ENCODE assay signal across 11 mouse cellular contexts in genomic region chr2:167450647-167451046, GRCm38 (mm10). TPM values are rescaled to one million over a fixed set of nuclear protein-coding genes. Genes with fewer than 3 reads are reported as not detected.
A peak's percentile ranks its signal among the peaks of the same experiment; 100 is the strongest.
DNase-seq lines count a peak whose midpoint lies in the region; ATAC-seq and TF ChIP-seq lines count a peak whose summit lies in the region.
"Had no signal": no experiment of that assay in that cellular context is flagged by ENCODE, and none has a peak within 500 bp of the region (broad histone marks: within the 10 kb centered on the region; RNA-seq: fewer than 3 reads in every experiment).

No protein-coding gene starts in this region.

- no peaks in the 10 kb centered on the region for H3K9me3 ChIP-seq in midbrain, postnatal 0 days (ENCODE audit: low read length)
- H3K9me3 ChIP-seq in midbrain, embryonic 11.5 days (ENCODE audit: control insufficient read depth, low read length): no peaks in the 10 kb centered on the region
- H3K9me3 ChIP-seq: embryonic facial prominence, embryonic 15.5 days; limb, embryonic 13.5 days had no signal

- intact Hi-C loops in heart, adult 2 months (cut with DNase I): no loop called here

- no peak for TF ChIP-seq EP300 in heart, adult 2 months (IDR thresholded peaks at IDR 0.05; ENCODE audit: insufficient read depth, low read depth, low read length)

- H3K4me1 ChIP-seq in heart, adult 2 months (ENCODE audit: control insufficient read depth, insufficient read depth, low read length): peaks cover 4% of the 10 kb centered on the region; the same call in 1 of the 2 replicates
- no peaks in the 10 kb centered on the region for H3K4me1 ChIP-seq in midbrain, postnatal 0 days (ENCODE audit: insufficient read depth, low read length)
- H3K4me1 ChIP-seq in midbrain, embryonic 11.5 days (ENCODE audit: control insufficient read depth, insufficient read depth, low read length): no peaks in the 10 kb centered on the region
- H3K4me1 ChIP-seq: limb, embryonic 13.5 days had no signal

- H3K9ac ChIP-seq in heart, adult 2 months (ENCODE audit: low read depth, low read length): no peak overlapping the region
- no peak overlapping the region for H3K9ac ChIP-seq in midbrain, postnatal 0 days (replicated peaks; ENCODE audit: low read length, poor library complexity, severe bottlenecking)
- no peak overlapping the region for H3K9ac ChIP-seq in midbrain, embryonic 11.5 days (ENCODE audit: low read length)
- H3K9ac ChIP-seq: embryonic facial prominence, embryonic 15.5 days; limb, embryonic 13.5 days had no signal

- WGBS in heart, adult 2 months: 89% methylated on average over 8 of the region's 8 CpGs
- 92% methylated on average over 8 of the region's 8 CpGs for WGBS in midbrain, postnatal 0 days
- WGBS in midbrain, embryonic 11.5 days: 95% methylated on average over 8 of the region's 8 CpGs

- no peak overlapping the region for H3K4me2 ChIP-seq in midbrain, postnatal 0 days (ENCODE audit: low read depth, low read length, poor library complexity, severe bottlenecking)
- H3K4me2 ChIP-seq in midbrain, embryonic 11.5 days: no peak overlapping the region
- H3K4me2 ChIP-seq: embryonic facial prominence, embryonic 15.5 days; limb, embryonic 13.5 days had no signal

- DNase-seq in heart, adult 2 months: no peak
- no peak for DNase-seq in heart, adult 8-10 months (ENCODE audit: low spot score)
- DNase-seq in midbrain, postnatal 0 days (ENCODE audit: low spot score): no peak
- DNase-seq in midbrain, embryonic 11.5 days (ENCODE audit: low spot score, missing footprints): no peak
- peak; percentile 53 to 58 for DNase-seq in cerebellum, postnatal 36 days
- DNase-seq in layer of hippocampus, postnatal 10 days (ENCODE audit: low spot score in 2 of 2): no peak
- no peak for DNase-seq in ovary, postnatal 10 days (ENCODE audit: low spot score)

- H3K27me3 ChIP-seq in heart, adult 2 months (ENCODE audit: control insufficient read depth, insufficient read depth, low read length): no peaks in the 10 kb centered on the region
- no peaks in the 10 kb centered on the region for H3K27me3 ChIP-seq in midbrain, postnatal 0 days (ENCODE audit: insufficient read depth, low read length)
- no peaks in the 10 kb centered on the region for H3K27me3 ChIP-seq in midbrain, embryonic 11.5 days (ENCODE audit: control insufficient read depth, insufficient read depth, low read length)
- H3K27me3 ChIP-seq: embryonic facial prominence, embryonic 15.5 days; limb, embryonic 13.5 days had no signal

- H3K27ac ChIP-seq in heart, adult 2 months: no peak overlapping the region
- H3K27ac ChIP-seq in midbrain, postnatal 0 days (ENCODE audit: low read depth, low read length): no peak overlapping the region
- no peak overlapping the region for H3K27ac ChIP-seq in midbrain, embryonic 11.5 days (ENCODE audit: low read depth, low read length)
- H3K27ac ChIP-seq: embryonic facial prominence, embryonic 15.5 days; limb, embryonic 13.5 days had no signal

- no peaks in the 10 kb centered on the region for H3K79me2 ChIP-seq in heart, adult 2 months (replicated peaks; ENCODE audit: control insufficient read depth, insufficient read depth, low read length)

- peak; percentile 19 for TF ChIP-seq CTCF in heart, adult 2 months (IDR thresholded peaks at IDR 0.05)
- peak; percentile 45 for TF ChIP-seq CTCF in midbrain, postnatal 0 days (IDR thresholded peaks at IDR 0.05)

- ATAC-seq in midbrain, postnatal 0 days (ENCODE audit: low FRiP score): no peak
- no peak for ATAC-seq in midbrain, embryonic 11.5 days (ENCODE audit: low FRiP score)
- ATAC-seq: CD4-positive, CD25-positive, alpha-beta regulatory T cell, adult 4 months; forebrain, embryonic 16.5 days had no signal

- no peaks in the 10 kb centered on the region for H3K36me3 ChIP-seq in heart, adult 2 months (ENCODE audit: control insufficient read depth, insufficient read depth, low read length)
- H3K36me3 ChIP-seq in midbrain, postnatal 0 days (ENCODE audit: insufficient read depth, low read length): peaks cover 54% of the 10 kb centered on the region
- H3K36me3 ChIP-seq in midbrain, embryonic 11.5 days (ENCODE audit: control insufficient read depth, insufficient read depth, low read length): peaks cover 12% of the 10 kb centered on the region

- TF ChIP-seq POLR2A in heart, adult 2 months (IDR thresholded peaks at IDR 0.05; ENCODE audit: insufficient read depth, low read depth, low read length): no peak

- H3K4me3 ChIP-seq in heart, adult 2 months: no peak overlapping the region
- H3K4me3 ChIP-seq in midbrain, postnatal 0 days (ENCODE audit: low read depth, low read length): no peak overlapping the region
- H3K4me3 ChIP-seq in midbrain, embryonic 11.5 days (ENCODE audit: low read depth, low read length): no peak overlapping the region
- H3K4me3 ChIP-seq: embryonic facial prominence, embryonic 15.5 days; limb, embryonic 13.5 days had no signal

RNA-seq across cellular contexts. Expression of gene Slc9a8, which starts 29.1 kb away (rescaled TPM):
- total RNA-seq in heart, adult 2 months (2021): 10 to 100 TPM; 21.7 to 23.6 TPM
- 26.1 and 43.8 TPM in 2 replicates for polyA plus RNA-seq in heart, adult 2 months (2012; rRNA removed)
- 10 to 100 TPM; 24.6 to 30.5 (median 25.6) TPM for total RNA-seq in heart, adult 8-10 months (2022)
- total RNA-seq in midbrain, postnatal 0 days (2014; rRNA removed): 30.6 and 36.2 TPM in 2 replicates
- 17.9 TPM in 2 replicates for polyA plus RNA-seq in midbrain, postnatal 0 days (2015; fragmentation: Nextera tagmentation; extraction: Ambion mirVana)
- 15.1 and 17.2 TPM in 2 replicates for polyA plus RNA-seq in midbrain, embryonic 11.5 days (2014; fragmentation: Nextera tagmentation; extraction: Ambion mirVana)
- total RNA-seq in layer of hippocampus, postnatal 10 days (2021): 10 to 100 TPM; 33.6 to 35.0 TPM

RNA-seq across cellular contexts. Expression of gene Rnf114, which starts 41.8 kb away (rescaled TPM):
- total RNA-seq in heart, adult 2 months (2021): 10 to 100 TPM; 60.4 to 76.7 TPM
- 96.3 and 128 TPM in 2 replicates for polyA plus RNA-seq in heart, adult 2 months (2012; rRNA removed)
- 10 to 100 TPM; 66.2 to 82.2 (median 75.4) TPM for total RNA-seq in heart, adult 8-10 months (2022)
- 78.2 and 83.4 TPM in 2 replicates for total RNA-seq in midbrain, postnatal 0 days (2014; rRNA removed)
- polyA plus RNA-seq in midbrain, postnatal 0 days (2015; fragmentation: Nextera tagmentation; extraction: Ambion mirVana): 84.2 and 84.9 TPM in 2 replicates
- polyA plus RNA-seq in midbrain, embryonic 11.5 days (2014; fragmentation: Nextera tagmentation; extraction: Ambion mirVana): 140 and 150 TPM in 2 replicates
- total RNA-seq in layer of hippocampus, postnatal 10 days (2021): 10 to 100 TPM; 31.1 to 34.1 TPM

RNA-seq across cellular contexts. Expression of gene Spata2, which starts 42.0 kb away (rescaled TPM):
- 10 to 100 TPM; 15.4 to 15.6 TPM for total RNA-seq in heart, adult 2 months (2021)
- 15.5 and 19.7 TPM in 2 replicates for polyA plus RNA-seq in heart, adult 2 months (2012; rRNA removed)
- 10 to 100 TPM; 10.3 to 17.0 (median 15.9) TPM for total RNA-seq in heart, adult 8-10 months (2022)
- 39.2 and 41.5 TPM in 2 replicates for total RNA-seq in midbrain, postnatal 0 days (2014; rRNA removed)
- 27.6 and 29.9 TPM in 2 replicates for polyA plus RNA-seq in midbrain, postnatal 0 days (2015; fragmentation: Nextera tagmentation; extraction: Ambion mirVana)
- 15.6 and 15.8 TPM in 2 replicates for polyA plus RNA-seq in midbrain, embryonic 11.5 days (2014; fragmentation: Nextera tagmentation; extraction: Ambion mirVana)
- total RNA-seq in layer of hippocampus, postnatal 10 days (2021): 10 to 100 TPM; 64.6 to 65.1 TPM

Comparison
In these comparisons a context has a peak if more than half of its experiments do, and no peak if none do; other contexts are left out.
1. DNase-seq: peak in cerebellum, postnatal 36 days (2 of 2); none in heart, adult 2 months (0 of 2), heart, adult 8-10 months (single experiment), midbrain, postnatal 0 days (single experiment), midbrain, embryonic 11.5 days (single experiment), layer of hippocampus, postnatal 10 days (0 of 2) and ovary, postnatal 10 days (single experiment).